Mouse (Mus musculus) neural tube, embryonic 15.5 days (tissue): ENCODE data around the gene Azi2. TPM values are rescaled to one million over a fixed set of nuclear protein-coding genes. Genes with fewer than 3 reads are reported as not detected.
A peak's percentile ranks its signal among the peaks of the same experiment; 100 is the strongest.

Source experiments
- ATAC-seq: fragments of 200-750 bp; cut with Nextera tagmentation; 2 replicates; pipeline ENCODE4 v1.8.0; 2017; ENCODE audit warnings: mild to moderate bottlenecking, moderate TSS enrichment, moderate library complexity; ENCODE audit not compliant: low FRiP score
- H3K27ac ChIP-seq: fragments of 300-500 bp; sonication (generic); replicated peaks from 2 replicates; pipeline ENCODE4 v1.5.1; 2015; ENCODE audit warnings: mild to moderate bottlenecking, inconsistent platforms
- H3K27me3 ChIP-seq: fragments of 300-500 bp; sonication (generic); replicated peaks from 2 replicates; pipeline ENCODE4 v1.6.1; 2015; ENCODE audit warnings: inconsistent platforms
- H3K36me3 ChIP-seq: fragments of 300-500 bp; sonication (generic); 2 replicates; pipeline ENCODE4 v1.6.1; 2015; ENCODE audit warnings: inconsistent platforms
- H3K4me1 ChIP-seq: fragments of 300-500 bp; sonication (generic); 2 replicates; pipeline ENCODE4 v1.6.1; 2015; ENCODE audit warnings: inconsistent platforms
- H3K4me2 ChIP-seq: fragments of 300-500 bp; sonication (generic); 2 replicates; pipeline ENCODE4 v1.6.1; 2015; ENCODE audit warnings: inconsistent platforms, mild to moderate bottlenecking, moderate library complexity
- H3K4me3 ChIP-seq: fragments of 300-500 bp; sonication (generic); replicated peaks from 2 replicates; pipeline ENCODE4 v1.5.1; 2015; ENCODE audit warnings: mild to moderate bottlenecking, inconsistent platforms
- H3K9ac ChIP-seq: fragments of 300-500 bp; sonication (generic); replicated peaks from 2 replicates; pipeline ENCODE4 v1.6.1; 2015; ENCODE audit warnings: mild to moderate bottlenecking, inconsistent platforms
- H3K9me3 ChIP-seq: fragments of 300-500 bp; sonication (generic); replicated peaks from 2 replicates; pipeline ENCODE4 v1.6.1; 2016; ENCODE audit warnings: inconsistent platforms
- WGBS: fragments of 180-500 bp; shearing (Covaris S2); methylation state at CpG from one replicate; pipeline ENCODE4 v1.1.7; 2015; ENCODE audit warnings: mixed read lengths; 5-methylcytosine and 5-hydroxymethylcytosine counted together
- polyA plus RNA-seq: library from polyadenylated mRNA; unstranded; fragments of >200 nt; fragmentation: Nextera tagmentation; extraction: Ambion mirVana; gene quantifications from 2 replicates; pipeline ENCODE4 v1.2.1, GENCODE M21; 2015

The Azi2 gene
- polyA plus RNA-seq, 1 experiment from 2014 or later = 80.8 TPM

GRCm38 (mm10) chr9:118041646-118042045, 1.3 kb downstream of the Azi2 start:
- Histone ChIP-seq H3K4me3 (peak overlapping the region; percentile 86), H3K36me3 (no peaks in the 10 kb centered on the region), H3K4me2 (peak overlapping the region; percentile 73), H3K9ac (peak overlapping the region; percentile 86), H3K27me3 (no peaks in the 10 kb centered on the region), H3K4me1 (peaks cover 23% of the 10 kb centered on the region), H3K9me3 (no peaks in the 10 kb centered on the region), H3K27ac (no peak overlapping the region)
- 18% methylated on average over 5 of the region's 5 CpGs for WGBS
- ATAC-seq = no peak

GRCm38 (mm10) chr9:118042738-118043137, 2.4 kb downstream of the Azi2 start:
- H3K4me3 ChIP-seq = no peak overlapping the region
- H3K9ac ChIP-seq = no peak overlapping the region
- no peak for ATAC-seq
- 0 out of 2 replicates have a peak, but pooled peaks cover 3% of the 10 kb centered on the region for H3K36me3 ChIP-seq
- 96% methylated on average over 4 of the region's 4 CpGs for WGBS
- no peak overlapping the region for H3K27ac ChIP-seq
- peak overlapping the region; percentile 73 for H3K4me2 ChIP-seq
- peaks cover 23% of the 10 kb centered on the region for H3K4me1 ChIP-seq
- no peaks in the 10 kb centered on the region for H3K27me3 ChIP-seq
- no peaks in the 10 kb centered on the region for H3K9me3 ChIP-seq

- no peak for ATAC-seq
- Histone ChIP-seq H3K9me3 (no peaks in the 10 kb centered on the region), H3K27me3 (no peaks in the 10 kb centered on the region), H3K4me3 (no peak overlapping the region), H3K4me1 (peaks cover 23% of the 10 kb centered on the region), H3K27ac (no peak overlapping the region), H3K4me2 (no peak overlapping the region), H3K9ac (no peak overlapping the region), H3K36me3 (peaks cover 7% of the 10 kb centered on the region)
- 98% methylated on average over 3 of the region's 3 CpGs for WGBS
These were observed 3.3 kb downstream of the Azi2 start for GRCm38 (mm10) chr9:118043581-118043980.

GRCm38 (mm10) chr9:118045011-118045533, 4.8 kb downstream of the Azi2 start:
- Histone ChIP-seq H3K27ac (no peak overlapping the region), H3K4me2 (no peak overlapping the region), H3K9ac (no peak overlapping the region), H3K4me3 (no peak overlapping the region), H3K36me3 (peaks cover 13% of the 10 kb centered on the region), H3K27me3 (no peaks in the 10 kb centered on the region), H3K4me1 (peaks cover 23% of the 10 kb centered on the region), H3K9me3 (no peaks in the 10 kb centered on the region)
- 90% methylated on average over 1 of the region's 1 CpGs for WGBS
- no peak for ATAC-seq

GRCm38 (mm10) chr9:118053286-118053685, 13.0 kb downstream of the Azi2 start:
- no peak overlapping the region for H3K4me2 ChIP-seq
- H3K9ac ChIP-seq = no peak overlapping the region
- no peaks in the 10 kb centered on the region for H3K27me3 ChIP-seq
- H3K4me3 ChIP-seq = no peak overlapping the region
- no peaks in the 10 kb centered on the region for H3K9me3 ChIP-seq
- H3K36me3 ChIP-seq = peaks cover 36% of the 10 kb centered on the region
- H3K4me1 ChIP-seq = no peaks in the 10 kb centered on the region
- 34% methylated on average over 1 of the region's 1 CpGs for WGBS
- no peak for ATAC-seq
- no peak overlapping the region for H3K27ac ChIP-seq

GRCm38 (mm10) chr9:118059101-118059500, 18.8 kb downstream of the Azi2 start:
- no peaks in the 10 kb centered on the region for H3K4me1 ChIP-seq
- no peak overlapping the region for H3K9ac ChIP-seq
- no peaks in the 10 kb centered on the region for H3K27me3 ChIP-seq
- H3K4me2 ChIP-seq = no peak overlapping the region
- ATAC-seq = no peak
- H3K27ac ChIP-seq = no peak overlapping the region
- H3K4me3 ChIP-seq = no peak overlapping the region
- 87% methylated on average over 3 of the region's 3 CpGs for WGBS
- H3K36me3 ChIP-seq = peaks cover 30% of the 10 kb centered on the region
- no peaks in the 10 kb centered on the region for H3K9me3 ChIP-seq

GRCm38 (mm10) chr9:118070442-118070841, 30.1 kb downstream of the Azi2 start:
- ATAC-seq = no peak
- Histone ChIP-seq H3K4me1 (no peaks in the 10 kb centered on the region), H3K27me3 (no peaks in the 10 kb centered on the region), H3K27ac (no peak overlapping the region), H3K4me2 (no peak overlapping the region), H3K36me3 (peaks cover 28% of the 10 kb centered on the region), H3K9me3 (no peaks in the 10 kb centered on the region), H3K4me3 (no peak overlapping the region), H3K9ac (no peak overlapping the region)
- WGBS = 95% methylated on average over 6 of the region's 6 CpGs

- no peak overlapping the region for H3K4me3 ChIP-seq
- no peak for ATAC-seq
- H3K27me3 ChIP-seq = no peaks in the 10 kb centered on the region
- no peaks in the 10 kb centered on the region for H3K9me3 ChIP-seq
- no peak overlapping the region for H3K4me2 ChIP-seq
- H3K36me3 ChIP-seq = peaks cover 28% of the 10 kb centered on the region
- no peak overlapping the region for H3K9ac ChIP-seq
- WGBS = 87% methylated on average over 3 of the region's 3 CpGs
- no peaks in the 10 kb centered on the region for H3K4me1 ChIP-seq
- no peak overlapping the region for H3K27ac ChIP-seq
These were observed 31.0 kb downstream of the Azi2 start for GRCm38 (mm10) chr9:118071337-118071736.

GRCm38 (mm10) chr9:118072101-118072500, 31.8 kb downstream of the Azi2 start:
- H3K27ac ChIP-seq = no peak overlapping the region
- no peak for ATAC-seq
- peaks cover 21% of the 10 kb centered on the region for H3K36me3 ChIP-seq
- H3K27me3 ChIP-seq = no peaks in the 10 kb centered on the region
- no peaks in the 10 kb centered on the region for H3K4me1 ChIP-seq
- H3K9ac ChIP-seq = no peak overlapping the region
- no peaks in the 10 kb centered on the region for H3K9me3 ChIP-seq
- H3K4me2 ChIP-seq = no peak overlapping the region
- no peak overlapping the region for H3K4me3 ChIP-seq
- WGBS = 74% methylated on average over 5 of the region's 5 CpGs

GRCm38 (mm10) chr9:118073358-118073757, 33.1 kb downstream of the Azi2 start:
- Histone ChIP-seq H3K9ac (no peak overlapping the region), H3K4me3 (no peak overlapping the region), H3K4me2 (no peak overlapping the region), H3K27ac (no peak overlapping the region), H3K9me3 (no peaks in the 10 kb centered on the region), H3K4me1 (no peaks in the 10 kb centered on the region), H3K27me3 (no peaks in the 10 kb centered on the region), H3K36me3 (peaks cover 12% of the 10 kb centered on the region)
- WGBS = 95% methylated on average over 3 of the region's 3 CpGs
- no peak for ATAC-seq

- H3K4me2 ChIP-seq = peak overlapping the region; percentile 55
- ATAC-seq = no peak
- H3K36me3 ChIP-seq = no peaks in the 10 kb centered on the region
- 20% methylated on average over 22 of the region's 22 CpGs for WGBS
- peak overlapping the region; percentile 18 for H3K4me3 ChIP-seq
- H3K9me3 ChIP-seq = no peaks in the 10 kb centered on the region
- peak overlapping the region; percentile 37; the same call in 1 of the 2 replicates for H3K9ac ChIP-seq
- no peaks in the 10 kb centered on the region for H3K27me3 ChIP-seq
- H3K4me1 ChIP-seq = peaks cover 10% of the 10 kb centered on the region
- H3K27ac ChIP-seq = no peak overlapping the region
These were observed 42.5 kb downstream of the Azi2 start for GRCm38 (mm10) chr9:118082575-118083431.

GRCm38 (mm10) chr9:118083834-118084233, 43.5 kb downstream of the Azi2 start:
- no peak overlapping the region for H3K4me2 ChIP-seq
- H3K9me3 ChIP-seq = no peaks in the 10 kb centered on the region
- no peak overlapping the region for H3K27ac ChIP-seq
- no peak for ATAC-seq
- WGBS = 48% methylated on average over 4 of the region's 4 CpGs
- no peaks in the 10 kb centered on the region for H3K27me3 ChIP-seq
- H3K36me3 ChIP-seq = no peaks in the 10 kb centered on the region
- H3K4me3 ChIP-seq = no peak overlapping the region
- H3K4me1 ChIP-seq = peaks cover 10% of the 10 kb centered on the region
- H3K9ac ChIP-seq = no peak overlapping the region
